Mouse (Mus musculus) bone marrow macrophage, adult 2 months (primary cell): ENCODE data around the gene Csf1.

Experiments used
- CTCF ChIP-seq: IDR thresholded peaks from 2 replicates; pipeline ENCODE4 v1.5.1; 2012; ENCODE audit warnings: low read depth, mild to moderate bottlenecking, low read length, moderate library complexity
- POLR2A ChIP-seq: IDR thresholded peaks from 2 replicates; pipeline ENCODE4 v1.6.1; 2012; ENCODE audit warnings: mild to moderate bottlenecking, low read depth, low read length, borderline replicate concordance

- no peak for TF ChIP-seq POLR2A
- TF ChIP-seq CTCF = no peak
Measured at GRCm38 (mm10) chr3:107758176-107758575, 2.1 kb downstream of the Csf1 start.
